Mouse (Mus musculus) lung, adult 10 weeks (tissue): Measurements from ENCODE around the gene Clstn1. TPM values are rescaled to one million over a fixed set of nuclear protein-coding genes. Genes with fewer than 3 reads are reported as not detected.

ENCODE experiments used
- polyA plus RNA-seq: library from polyadenylated mRNA; stranded (reverse); fragments of 350-450 nt; fragmentation: Illumina TruSeq; extraction: RNeasy Lipid Tissue Mini Kit (QIAGEN cat#74804); gene quantifications from one replicate; pipeline ENCODE4 v1.2.3, GENCODE M21; 2014; ENCODE audit warnings: low read depth, low replicate concordance; ENCODE audit not compliant: insufficient read depth

Clstn1 gene
- polyA plus RNA-seq = 78.7 TPM

GRCm38 (mm10) chr4:149586044-149586782 lies at the start of gene Clstn1:
Gene Clstn1, plus strand, starts transcription at chr4:149586468.

Other genes with a start within 250 kb of the Clstn1 start
- 15.5 TPM for gene Ube4b, start 159.7 kb upstream of the Clstn1 start, polyA plus RNA-seq
- gene Rbp7, start 131.5 kb upstream of the Clstn1 start, polyA plus RNA-seq = 3.6 TPM
- not detected for gene Tmem274, start 109.1 kb upstream of the Clstn1 start, polyA plus RNA-seq
- 4.0 TPM for gene Nmnat1, start 101.3 kb upstream of the Clstn1 start, polyA plus RNA-seq
- 11.6 TPM for gene Lzic, start 101.2 kb upstream of the Clstn1 start, polyA plus RNA-seq
- 8.1 TPM for gene Ctnnbip1, start 68.2 kb upstream of the Clstn1 start, polyA plus RNA-seq
- gene Pik3cd, start 116.1 kb downstream of the Clstn1 start, polyA plus RNA-seq = 9.1 TPM
- gene Tmem201, start 151.6 kb downstream of the Clstn1 start, polyA plus RNA-seq = 4.5 TPM
- gene Slc25a33, start 187.8 kb downstream of the Clstn1 start, polyA plus RNA-seq = 11.8 TPM